Mouse (Mus musculus) cerebellum, adult 2 months (tissue): ENCODE results near the gene Ano8. TPM values are rescaled to one million over a fixed set of nuclear protein-coding genes. Genes with fewer than 3 reads are reported as not detected.
"Not testable (repeated sequence)": the region's sequence is repeated elsewhere in the genome, so short reads cannot be mapped to it uniquely, and the experiment has no call there.

Source experiments
- DNase-seq, 2 experiments: peaks; one replicate each; pipeline ENCODE4 v3.0.0; 2021
- H3K27ac ChIP-seq: fragments of 200-500 bp; 2 replicates; pipeline ENCODE4 v1.5.1; 2012; ENCODE audit warnings: low read length, control low read depth, inconsistent platforms; ENCODE audit not compliant: insufficient read depth
- H3K27me3 ChIP-seq: fragments of 200-500 bp; 2 replicates; pipeline ENCODE4 v1.6.1; 2012; ENCODE audit warnings: inconsistent platforms, mild to moderate bottlenecking, low read length, moderate library complexity; ENCODE audit not compliant: control insufficient read depth, insufficient read depth
- H3K4me1 ChIP-seq: fragments of 200-500 bp; 2 replicates; pipeline ENCODE4 v1.6.1; 2011; ENCODE audit warnings: low read length; ENCODE audit not compliant: control insufficient read depth, insufficient read depth
- H3K4me3 ChIP-seq: fragments of 200-500 bp; replicated peaks from 2 replicates; pipeline ENCODE3; 2011; ENCODE audit warnings: mild to moderate bottlenecking, low read depth, low read length, control low read depth; ENCODE audit not compliant: insufficient read depth
- CTCF ChIP-seq: fragments of 200-500 bp; IDR thresholded peaks from 2 replicates; pipeline ENCODE4 v1.5.1; 2011; ENCODE audit warnings: low read depth, mild to moderate bottlenecking, control low read depth, low read length, moderate library complexity, borderline replicate concordance; ENCODE audit not compliant: insufficient read depth
- POLR2A ChIP-seq: fragments of 200-500 bp; IDR thresholded peaks from 2 replicates; pipeline ENCODE4 v1.6.1; 2011; ENCODE audit warnings: low read length, control low read depth, borderline replicate concordance; ENCODE audit not compliant: insufficient read depth
- WGBS: fragments of 180-500 bp; shearing (Covaris S2); methylation state at CpG from one replicate; pipeline ENCODE4 v1.1.7; 2018; 5-methylcytosine and 5-hydroxymethylcytosine counted together
- polyA plus RNA-seq: library from polyadenylated mRNA; depleted of rRNA; stranded (reverse); fragments of >200 nt; gene quantifications from 2 replicates; pipeline ENCODE4 v1.2.3, GENCODE M21; 2012; rRNA removed

The Ano8 gene
- polyA plus RNA-seq, result 76.2 and 81.8 TPM in 2 replicates

GRCm38 (mm10) chr8:71485142-71486135 is at the start of gene Ano8:
TSS of gene Ano8 (minus strand) at chr8:71485963.
- peak; percentile 91 to 92 for DNase-seq
- Histone ChIP-seq H3K27me3 (no peaks in the 10 kb centered on the region), H3K4me3 (peak within 1 kb of the TSS; percentile 89), H3K4me1 (peaks cover 9% of the 10 kb centered on the region), H3K27ac (peak within 1 kb of the TSS; percentile 88)
- 4% methylated on average over 56 of the region's 58 CpGs for WGBS
- no peak for TF ChIP-seq CTCF
- peak; percentile 46; the same call in 1 of the 2 replicates for TF ChIP-seq POLR2A

DNA sequence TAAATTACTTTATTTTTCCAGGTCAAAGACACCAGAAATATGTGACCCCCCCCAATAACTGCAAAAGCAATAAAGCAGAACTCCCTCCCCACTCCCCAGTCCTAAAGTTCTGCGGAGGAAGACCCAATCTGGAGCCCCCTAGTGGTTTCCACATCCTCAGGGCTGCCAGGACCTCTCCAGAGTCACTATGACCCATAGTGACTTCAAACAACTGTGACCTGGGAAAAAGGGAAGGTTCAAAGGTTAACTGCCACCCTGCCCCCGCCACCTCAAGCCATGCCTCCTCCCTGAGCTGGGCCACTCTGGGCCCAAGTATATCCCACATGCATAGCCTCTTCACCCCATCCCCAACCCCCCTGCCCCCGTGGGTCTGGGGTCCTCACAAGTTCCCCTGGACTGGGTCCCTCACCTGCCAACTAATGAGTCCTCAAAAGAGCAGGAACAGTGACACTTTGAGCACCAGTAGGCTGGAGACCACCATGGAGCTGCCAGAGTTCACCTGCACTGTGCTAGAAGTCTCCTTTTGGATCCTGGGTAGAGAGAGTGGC is 48.6 kb upstream of the Ano8 start:
- no peak for DNase-seq
- H3K4me1 ChIP-seq, result no peaks in the 10 kb centered on the region
- TF ChIP-seq POLR2A (no peak), CTCF (no peak)
- no peak overlapping the region for H3K27ac ChIP-seq
- no peak overlapping the region for H3K4me3 ChIP-seq
- 33% methylated on average over 3 of the region's 3 CpGs for WGBS
- H3K27me3 ChIP-seq, result no peaks in the 10 kb centered on the region; the same call in 1 of the 2 replicates

GRCm38 (mm10) chr8:71530735-71531467 is 45.1 kb upstream of the Ano8 start:
- peak; percentile 59 for TF ChIP-seq CTCF
- 71% methylated on average over 7 of the region's 12 CpGs for WGBS

DNA sequence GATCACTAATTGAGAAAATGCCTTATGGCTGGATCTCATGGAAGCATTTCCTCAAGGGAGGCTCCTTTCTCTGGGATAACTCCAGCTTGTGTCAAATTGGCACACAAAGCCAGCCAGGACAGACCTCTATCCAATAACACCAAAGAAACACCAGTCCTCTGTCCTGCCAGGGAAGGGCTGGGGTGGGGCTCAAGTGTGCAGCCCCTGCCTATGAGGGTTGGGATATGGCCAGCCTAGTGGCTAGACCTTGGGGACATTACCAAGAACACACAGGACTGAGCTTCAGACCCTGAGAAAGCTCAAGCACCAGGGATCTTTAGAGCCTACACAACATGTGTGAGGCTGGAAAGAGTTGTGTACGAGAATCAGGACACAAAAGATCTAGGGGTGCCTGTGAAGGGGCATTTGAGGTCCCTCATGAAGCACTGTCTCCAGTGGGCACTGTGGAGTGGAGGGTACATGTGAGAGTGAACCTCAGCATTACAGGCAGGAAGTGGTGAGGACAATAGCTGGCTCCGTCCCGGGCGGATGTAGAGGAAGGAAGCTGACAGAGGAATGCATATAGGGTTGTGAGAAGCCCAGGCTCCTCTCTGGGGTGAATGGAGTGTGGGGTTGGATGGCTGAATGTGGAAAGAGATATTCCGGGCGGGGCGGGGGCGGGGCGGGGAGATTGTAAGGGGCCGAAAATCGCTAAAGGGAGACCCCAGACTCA is 42.8 kb upstream of the Ano8 start:
- TF ChIP-seq CTCF (no peak), POLR2A (no peak)
- Histone ChIP-seq H3K27ac (no peak overlapping the region), H3K27me3 (peaks cover 8% of the 10 kb centered on the region; the same call in 1 of the 2 replicates), H3K4me3 (no peak overlapping the region), H3K4me1 (no peaks in the 10 kb centered on the region; the same call in 1 of the 2 replicates)
- WGBS, result 75% methylated on average over 11 of the region's 11 CpGs
- no peak for DNase-seq

More at GRCm38 (mm10) chr8:71530735-71531467, 45.1 kb upstream of the Ano8 start:
- not testable (repeated sequence) for H3K27ac ChIP-seq, H3K4me3 ChIP-seq, H3K27me3 ChIP-seq, H3K4me1 ChIP-seq
- DNase-seq, result peak; percentile 66 to 70

GRCm38 (mm10) chr8:71527162-71527870 is 41.6 kb upstream of the Ano8 start:
- TF ChIP-seq CTCF, result no peak
- TF ChIP-seq POLR2A, result no peak
- Histone ChIP-seq H3K27me3 (peaks cover 8% of the 10 kb centered on the region; the same call in 1 of the 2 replicates), H3K4me3 (no peak overlapping the region), H3K27ac (no peak overlapping the region), H3K4me1 (no peaks in the 10 kb centered on the region; the same call in 1 of the 2 replicates)
- DNase-seq, result no peak
- 65% methylated on average over 3 of the region's 3 CpGs for WGBS

GRCm38 (mm10) chr8:71526272-71526671 is 40.5 kb upstream of the Ano8 start:
- WGBS, result 36% methylated on average over 6 of the region's 6 CpGs
- Histone ChIP-seq H3K4me3 (no peak overlapping the region), H3K4me1 (no peaks in the 10 kb centered on the region; the same call in 1 of the 2 replicates), H3K27me3 (peaks cover 8% of the 10 kb centered on the region; the same call in 1 of the 2 replicates), H3K27ac (no peak overlapping the region)
- no peak for DNase-seq
- no peak for TF ChIP-seq CTCF
- no peak for TF ChIP-seq POLR2A
